In genomic region chr17:28120460-28120859, GRCm38 (mm10) we compare ENCODE assay signal across 27 mouse cellular contexts. TPM values are rescaled to one million over a fixed set of nuclear protein-coding genes. Genes with fewer than 3 reads are reported as not detected.
"Had no signal": no experiment of that assay in that cellular context is flagged by ENCODE, and none has a peak within 500 bp of the region (broad histone marks: within the 10 kb centered on the region; RNA-seq: fewer than 3 reads in every experiment).

No protein-coding gene starts in this region.

- DNase-seq: gastrocnemius, adult 2 months; gastrocnemius, postnatal 10 days; gastrocnemius, postnatal 25 days; heart, adult 18-20 months; heart, postnatal 10 days; heart, postnatal 4 days; kidney, adult 18-20 months; kidney, adult 8-10 months; kidney, postnatal 10 days; kidney, postnatal 25 days; kidney, postnatal 4 days; liver; liver, embryonic 13.5 days had no signal

- H3K27ac ChIP-seq: gastrocnemius, adult 2 months; heart, embryonic 10.5 days; hindbrain, embryonic 13.5 days; intestine, embryonic 15.5 days; layer of hippocampus, adult 2 months; left cerebral cortex, adult 2 months; limb, embryonic 10.5 days; limb, embryonic 12.5 days; liver, embryonic 13.5 days had no signal

- H3K27me3 ChIP-seq: hindbrain, embryonic 13.5 days; intestine, embryonic 15.5 days; limb, embryonic 12.5 days had no signal

- H3K4me1 ChIP-seq: intestine, embryonic 15.5 days; liver, embryonic 13.5 days had no signal

- H3K9ac ChIP-seq: heart, embryonic 12.5 days; hindbrain, embryonic 13.5 days; intestine, embryonic 15.5 days; limb, embryonic 12.5 days; liver, embryonic 13.5 days had no signal

- H3K36me3 ChIP-seq: heart, embryonic 10.5 days; heart, embryonic 12.5 days; hindbrain, embryonic 13.5 days; intestine, embryonic 15.5 days; limb, embryonic 10.5 days; limb, embryonic 12.5 days; liver, embryonic 13.5 days had no signal

- H3K4me2 ChIP-seq: heart, embryonic 12.5 days; hindbrain, embryonic 13.5 days; intestine, embryonic 15.5 days; limb, embryonic 12.5 days; liver, embryonic 11.5 days; liver, embryonic 13.5 days had no signal

- ATAC-seq: hindbrain, embryonic 16.5 days; inflammation-experienced regulatory T-cells, adult 6 months; intestine, embryonic 15.5 days; intestine, postnatal 0 days had no signal

- H3K4me3 ChIP-seq: gastrocnemius, adult 2 months; heart, embryonic 10.5 days; heart, embryonic 12.5 days; hindbrain, embryonic 13.5 days; intestine, embryonic 15.5 days; layer of hippocampus, adult 2 months; left cerebral cortex, adult 2 months; limb, embryonic 10.5 days; limb, embryonic 12.5 days; liver, embryonic 13.5 days had no signal

- H3K9me3 ChIP-seq: heart, embryonic 10.5 days; hindbrain, embryonic 13.5 days; intestine, embryonic 15.5 days; limb, embryonic 10.5 days; limb, embryonic 12.5 days; liver, embryonic 13.5 days had no signal

RNA-seq across cellular contexts. Expression of gene Scube3, which starts 21.5 kb away (rescaled TPM):
- total RNA-seq: granulocyte monocyte progenitor cell, adult 5-6 weeks had no signal
- polyA plus RNA-seq: inflammation-experienced regulatory T-cells, adult 6 months had no signal

RNA-seq across cellular contexts. Expression of gene Tcp11, which starts 40.0 kb away (rescaled TPM):
- total RNA-seq: gastrocnemius, adult 2 months; gastrocnemius, postnatal 10 days; gastrocnemius, postnatal 25 days; heart, postnatal 25 days had no signal
